32 mouse cellular contexts compared by ENCODE assay signal in the genomic region with DNA sequence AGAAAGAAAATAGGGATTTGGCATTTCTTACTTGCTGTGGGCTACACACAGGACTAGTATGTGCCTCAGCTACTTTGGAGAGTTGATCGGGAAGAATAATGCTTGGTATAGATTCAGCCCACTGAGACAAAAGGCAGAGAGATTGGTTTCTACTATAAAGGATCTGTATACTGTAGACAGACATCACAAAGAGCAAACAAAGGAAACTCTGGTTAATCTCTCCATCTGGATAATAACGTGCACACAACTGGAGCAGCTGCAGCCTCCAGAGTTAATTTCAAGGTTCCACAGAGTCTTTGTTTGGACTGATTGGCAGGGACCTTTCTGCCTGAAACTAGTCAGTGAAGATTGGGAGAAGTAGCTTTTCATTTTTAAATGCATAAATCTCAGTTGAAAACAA.
DNase-seq lines count a peak whose midpoint lies in the region; ATAC-seq and TF ChIP-seq lines count a peak whose summit lies in the region.
"Had no signal": no experiment of that assay in that cellular context is flagged by ENCODE, and none has a peak within 500 bp of the region (broad histone marks: within the 10 kb centered on the region; RNA-seq: fewer than 3 reads in every experiment).

No protein-coding gene starts in this region.

- peak overlapping the region; percentile 61; the same call in 1 of the 2 replicates for H3K27ac ChIP-seq in midbrain, embryonic 10.5 days (replicated peaks)
- H3K27ac ChIP-seq in midbrain, postnatal 0 days (ENCODE audit: low read depth, low read length) = no peak overlapping the region
- peak overlapping the region; percentile 10; the same call in 1 of the 2 replicates for H3K27ac ChIP-seq in forebrain, embryonic 13.5 days
- H3K27ac ChIP-seq in forebrain, embryonic 16.5 days (ENCODE audit: low read length) = no peak overlapping the region
- H3K27ac ChIP-seq: embryonic facial prominence, embryonic 10.5 days; embryonic facial prominence, embryonic 13.5 days; gastrocnemius, adult 2 months; heart, embryonic 15.5 days; hindbrain, embryonic 10.5 days; hindbrain, embryonic 13.5 days; intestine, embryonic 15.5 days had no signal

- TF ChIP-seq POLR2A in brain, embryonic 14.5 days (IDR thresholded peaks at IDR 0.05; ENCODE audit: borderline replicate concordance, extremely low read depth, insufficient read depth, insufficient read length, poor library complexity, severe bottlenecking) = no peak

- H3K27me3 ChIP-seq in midbrain, embryonic 10.5 days (ENCODE audit: low read depth, poor library complexity, severe bottlenecking) = no peaks in the 10 kb centered on the region
- no peaks in the 10 kb centered on the region for H3K27me3 ChIP-seq in midbrain, postnatal 0 days (ENCODE audit: insufficient read depth, low read length)
- H3K27me3 ChIP-seq in forebrain, embryonic 13.5 days = no peaks in the 10 kb centered on the region
- no peaks in the 10 kb centered on the region for H3K27me3 ChIP-seq in forebrain, embryonic 16.5 days (replicated peaks; ENCODE audit: control insufficient read depth, insufficient read depth, low read length)
- H3K27me3 ChIP-seq: CH12.LX; embryonic facial prominence, embryonic 13.5 days; heart, embryonic 12.5 days; heart, embryonic 15.5 days; hindbrain, embryonic 13.5 days; intestine, embryonic 15.5 days; Patski had no signal

- no peaks in the 10 kb centered on the region for H3K9me3 ChIP-seq in midbrain, embryonic 10.5 days (replicated peaks)
- no peaks in the 10 kb centered on the region for H3K9me3 ChIP-seq in midbrain, postnatal 0 days (ENCODE audit: low read length)
- no peaks in the 10 kb centered on the region for H3K9me3 ChIP-seq in forebrain, embryonic 13.5 days (replicated peaks)
- H3K9me3 ChIP-seq in forebrain, embryonic 16.5 days (ENCODE audit: control insufficient read depth, low read length) = no peaks in the 10 kb centered on the region
- H3K9me3 ChIP-seq: embryonic facial prominence, embryonic 10.5 days; embryonic facial prominence, embryonic 13.5 days; G1E; heart, embryonic 15.5 days; hindbrain, embryonic 10.5 days; hindbrain, embryonic 13.5 days; intestine, embryonic 15.5 days had no signal

- H3K4me1 ChIP-seq in midbrain, embryonic 10.5 days = peaks cover 4% of the 10 kb centered on the region; the same call in 1 of the 2 replicates
- H3K4me1 ChIP-seq in midbrain, postnatal 0 days (ENCODE audit: insufficient read depth, low read length) = no peaks in the 10 kb centered on the region
- H3K4me1 ChIP-seq in forebrain, embryonic 13.5 days = peaks cover 5% of the 10 kb centered on the region; the same call in 1 of the 2 replicates
- no peaks in the 10 kb centered on the region for H3K4me1 ChIP-seq in forebrain, embryonic 16.5 days (replicated peaks; ENCODE audit: control insufficient read depth, insufficient read depth, low read length)
- H3K4me1 ChIP-seq: embryonic facial prominence, embryonic 10.5 days; embryonic facial prominence, embryonic 13.5 days; heart, embryonic 12.5 days; heart, embryonic 15.5 days; hindbrain, embryonic 10.5 days; hindbrain, embryonic 13.5 days; intestine, embryonic 15.5 days had no signal

- no peak overlapping the region for H3K9ac ChIP-seq in midbrain, postnatal 0 days (replicated peaks; ENCODE audit: low read length, poor library complexity, severe bottlenecking)
- H3K9ac ChIP-seq in forebrain, embryonic 13.5 days = no peak overlapping the region
- H3K9ac ChIP-seq in forebrain, embryonic 16.5 days (replicated peaks; ENCODE audit: low read depth, low read length) = no peak overlapping the region
- H3K9ac ChIP-seq: embryonic facial prominence, embryonic 13.5 days; heart, embryonic 12.5 days; heart, embryonic 15.5 days; hindbrain, embryonic 13.5 days; intestine, embryonic 15.5 days had no signal

- no peak overlapping the region for H3K4me2 ChIP-seq in midbrain, postnatal 0 days (ENCODE audit: low read depth, low read length, poor library complexity, severe bottlenecking)
- H3K4me2 ChIP-seq in forebrain, embryonic 13.5 days = no peak overlapping the region
- no peak overlapping the region for H3K4me2 ChIP-seq in forebrain, embryonic 16.5 days (ENCODE audit: low read length)
- H3K4me2 ChIP-seq: embryonic facial prominence, embryonic 13.5 days; heart, embryonic 12.5 days; heart, embryonic 15.5 days; hindbrain, embryonic 13.5 days; intestine, embryonic 15.5 days had no signal

- no peaks in the 10 kb centered on the region for H3K36me3 ChIP-seq in midbrain, embryonic 10.5 days
- H3K36me3 ChIP-seq in midbrain, postnatal 0 days (ENCODE audit: insufficient read depth, low read length) = no peaks in the 10 kb centered on the region
- no peaks in the 10 kb centered on the region for H3K36me3 ChIP-seq in forebrain, embryonic 13.5 days (ENCODE audit: poor library complexity, severe bottlenecking)
- no peaks in the 10 kb centered on the region for H3K36me3 ChIP-seq in forebrain, embryonic 16.5 days (ENCODE audit: control insufficient read depth, insufficient read depth)
- H3K36me3 ChIP-seq: embryonic facial prominence, embryonic 10.5 days; embryonic facial prominence, embryonic 13.5 days; G1E; heart, embryonic 12.5 days; heart, embryonic 15.5 days; hindbrain, embryonic 10.5 days; hindbrain, embryonic 13.5 days; intestine, embryonic 15.5 days had no signal

- no peak for TF ChIP-seq CTCF in midbrain, postnatal 0 days (IDR thresholded peaks at IDR 0.05)
- no peak for TF ChIP-seq CTCF in brain, embryonic 14.5 days (IDR thresholded peaks at IDR 0.05; ENCODE audit: borderline replicate concordance, extremely low read depth, insufficient read depth, insufficient read length)

- no peak overlapping the region for H3K4me3 ChIP-seq in midbrain, embryonic 10.5 days
- H3K4me3 ChIP-seq in midbrain, postnatal 0 days (ENCODE audit: low read depth, low read length) = no peak overlapping the region
- H3K4me3 ChIP-seq in forebrain, embryonic 13.5 days = no peak overlapping the region
- H3K4me3 ChIP-seq in forebrain, embryonic 16.5 days (replicated peaks; ENCODE audit: low read length) = no peak overlapping the region
- H3K4me3 ChIP-seq: embryonic facial prominence, embryonic 10.5 days; embryonic facial prominence, embryonic 13.5 days; erythroblast, embryonic 14.5 days; gastrocnemius, adult 2 months; heart, embryonic 12.5 days; heart, embryonic 15.5 days; hindbrain, embryonic 10.5 days; hindbrain, embryonic 13.5 days; intestine, embryonic 15.5 days had no signal

- WGBS in midbrain, embryonic 10.5 days = 52% methylated on average over 2 of the region's 2 CpGs
- 19% methylated on average over 2 of the region's 2 CpGs for WGBS in midbrain, postnatal 0 days
- WGBS in forebrain, embryonic 13.5 days = 12% methylated on average over 2 of the region's 2 CpGs
- WGBS in forebrain, embryonic 16.5 days = 12% methylated on average over 2 of the region's 2 CpGs

- no peak for ATAC-seq in midbrain, postnatal 0 days (ENCODE audit: low FRiP score)
- ATAC-seq in forebrain, embryonic 13.5 days = peak; percentile 43; the same call in 1 of the 2 replicates
- peak; percentile 54 for ATAC-seq in forebrain, embryonic 16.5 days
- ATAC-seq: hindbrain, embryonic 16.5 days; intestine, embryonic 15.5 days; Patski had no signal

- no peak for DNase-seq in midbrain, embryonic 10.5 days (ENCODE audit: low spot score)
- no peak for DNase-seq in midbrain, postnatal 0 days (ENCODE audit: low spot score)
- DNase-seq in brain, embryonic 14.5 days (ENCODE audit: low read depth) = peak; percentile 56
- no peak for DNase-seq in retina, embryonic 14.5 days (ENCODE audit: low spot score)
- no peak for DNase-seq in layer of hippocampus, postnatal 14 days (ENCODE audit: low spot score in 2 of 2)
- DNase-seq: adrenal gland, postnatal 10 days; adrenal gland, postnatal 36 days; B cell, adult 2 months; cerebellum, adult 11 months; cerebellum, adult 2 months; cerebellum, adult 9-11 months; cerebellum, postnatal 36 days; embryo, embryonic 11 days; gastrocnemius, adult 2 months; gastrocnemius, postnatal 14 days; heart, adult 11 months; heart, postnatal 10 days; heart, postnatal 36 days had no signal

Comparison
In these comparisons a context has a peak if more than half of its experiments do, and no peak if none do; other contexts are left out.
1. H3K27ac ChIP-seq: peak in midbrain, embryonic 10.5 days (single experiment) and forebrain, embryonic 13.5 days (single experiment); none in midbrain, postnatal 0 days (single experiment) and forebrain, embryonic 16.5 days (single experiment).